Mouse (Mus musculus) olfactory bulb, adult 2 months (tissue): ENCODE data around the gene Tfap4. TPM values are rescaled to one million over a fixed set of nuclear protein-coding genes. Genes with fewer than 3 reads are reported as not detected.

Experiments used
- H3K27ac ChIP-seq: fragments of 200-500 bp; 2 replicates; pipeline ENCODE4 v1.5.1; 2012; ENCODE audit warnings: low read depth, low read length; ENCODE audit not compliant: insufficient read depth
- H3K4me1 ChIP-seq: fragments of 200-500 bp; 2 replicates; pipeline ENCODE4 v1.6.1; 2012; ENCODE audit warnings: low read length; ENCODE audit not compliant: control insufficient read depth, insufficient read depth
- H3K4me3 ChIP-seq: fragments of 200-500 bp; 2 replicates; pipeline ENCODE4 v1.5.1; 2012; ENCODE audit warnings: mild to moderate bottlenecking, low read depth, low read length, moderate library complexity; ENCODE audit not compliant: insufficient read depth
- CTCF ChIP-seq: fragments of 200-500 bp; IDR thresholded peaks from 2 replicates; pipeline ENCODE4 v1.5.1; 2012; ENCODE audit warnings: low read depth, mild to moderate bottlenecking, low read length, moderate library complexity; ENCODE audit not compliant: insufficient read depth
- POLR2A ChIP-seq: fragments of 200-500 bp; IDR thresholded peaks from 2 replicates; pipeline ENCODE4 v1.6.1; 2012; ENCODE audit warnings: mild to moderate bottlenecking, low read depth, low read length, moderate library complexity; ENCODE audit not compliant: insufficient read depth
- whole genome bisulfite sequencing: fragments of 180-500 bp; shearing (Covaris S2); methylation state at CpG from one replicate; pipeline ENCODE4 v1.1.7; 2018; 5-methylcytosine and 5-hydroxymethylcytosine counted together
- polyA plus RNA-seq: library from polyadenylated mRNA; stranded (reverse); fragments of >200 nt; gene quantifications from 2 replicates; pipeline ENCODE4 v1.2.4, GENCODE M21; 2012; ENCODE audit warnings: low replicate concordance; ENCODE audit not compliant: missing spikeins, insufficient read depth, insufficient read length

Gene Tfap4
- polyA plus RNA-seq, 1 experiment: not detected

DNA sequence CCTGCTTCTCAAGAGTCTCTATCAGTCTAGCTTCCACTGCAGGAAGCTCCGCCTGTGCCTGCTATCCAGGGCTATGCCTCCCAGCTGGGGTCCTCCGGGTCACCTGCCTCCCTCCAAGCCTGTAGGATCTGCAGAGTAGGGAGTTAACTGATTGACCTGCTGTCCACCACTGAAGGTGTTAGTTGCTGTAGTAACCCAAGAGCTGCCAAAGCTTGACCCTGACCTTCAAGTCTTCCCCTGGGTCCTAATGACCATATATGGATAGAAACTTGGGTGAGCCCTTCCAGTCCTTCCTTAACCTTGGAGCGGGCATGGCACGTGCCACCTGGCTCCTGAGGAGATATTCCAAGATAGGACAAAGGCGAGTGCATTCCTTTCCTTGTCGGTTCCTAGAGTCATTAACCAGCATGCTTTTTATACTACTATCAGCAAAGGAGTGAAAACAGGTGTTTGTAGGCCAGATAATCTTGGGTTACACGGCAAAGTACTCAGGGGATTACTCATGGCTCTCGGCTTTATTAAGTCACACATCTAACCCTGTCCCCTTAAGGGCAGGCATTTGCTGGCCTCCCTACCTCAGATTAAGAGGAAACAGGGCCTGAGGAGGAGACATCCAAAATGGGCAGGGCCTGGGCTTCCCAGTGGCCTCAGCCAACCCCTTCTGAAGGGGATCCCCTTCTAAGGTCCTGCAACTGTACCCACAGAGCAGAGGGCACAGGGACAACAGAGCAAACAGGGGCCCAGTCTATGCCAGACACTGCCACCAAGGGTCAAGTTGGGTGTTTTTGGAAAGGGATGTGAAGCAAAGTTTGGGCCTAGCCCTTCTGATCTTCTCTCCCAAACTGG lies 61.7 kb downstream of the Tfap4 start:
- WGBS: 83% methylated on average over 8 of the region's 8 CpGs
- Histone ChIP-seq H3K4me3 (no peak overlapping the region), H3K27ac (no peak overlapping the region), H3K4me1 (peaks cover 15% of the 10 kb centered on the region)
- TF ChIP-seq POLR2A (no peak), CTCF (no peak)

DNA sequence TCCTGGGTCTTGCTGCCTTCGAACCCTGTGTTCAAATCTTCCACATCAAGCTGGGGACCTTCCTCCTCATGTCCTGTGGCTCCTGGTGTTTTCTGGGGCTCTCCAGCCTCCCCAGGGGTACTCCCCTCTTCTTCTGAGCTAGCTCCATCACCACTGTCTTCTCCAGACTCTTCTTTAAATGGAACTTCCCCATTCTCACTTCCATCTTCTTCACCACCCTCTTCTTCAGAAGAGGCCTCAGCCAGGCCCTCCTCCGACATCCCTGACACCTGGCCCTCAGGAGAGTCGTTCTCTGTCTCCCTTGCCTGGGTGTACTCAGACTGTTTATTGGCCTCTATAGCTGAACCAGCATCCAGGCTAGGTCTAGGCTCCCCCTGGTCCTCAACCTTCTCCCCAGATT lies 63.2 kb downstream of the Tfap4 start:
- TF ChIP-seq CTCF: no peak
- no peak for TF ChIP-seq POLR2A
- Histone ChIP-seq H3K27ac (no peak overlapping the region), H3K4me1 (peaks cover 15% of the 10 kb centered on the region), H3K4me3 (no peak overlapping the region)
- 94% methylated on average over 3 of the region's 3 CpGs for WGBS

DNA sequence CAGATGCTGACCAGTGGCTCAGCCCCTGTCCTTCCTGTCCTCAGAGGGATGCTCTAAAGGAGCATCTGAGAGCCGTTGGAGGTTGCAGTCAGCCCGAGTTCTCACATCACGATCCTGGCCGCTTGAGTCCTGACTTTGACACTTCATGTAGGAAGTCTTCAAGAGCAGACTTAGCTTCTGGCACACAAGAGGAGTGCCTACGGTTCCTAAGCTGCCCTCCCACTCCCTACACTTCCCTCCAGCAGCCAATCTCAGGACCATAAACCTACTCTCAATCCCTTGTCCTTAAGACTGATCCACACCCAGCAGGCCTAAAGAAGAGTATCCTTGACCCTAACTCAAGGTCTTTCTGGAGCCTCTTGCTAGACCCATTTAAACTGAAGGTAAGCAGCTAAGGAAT lies 63.8 kb downstream of the Tfap4 start:
- WGBS: 95% methylated on average over 5 of the region's 5 CpGs
- H3K4me1 ChIP-seq: peaks cover 13% of the 10 kb centered on the region
- TF ChIP-seq POLR2A (no peak), CTCF (no peak)
- no peak overlapping the region for H3K27ac ChIP-seq
- no peak overlapping the region for H3K4me3 ChIP-seq

Other genes with a start within 250 kb of the Tfap4 start
- not detected in 2 replicates for gene Adcy9, start 139.4 kb downstream of the Tfap4 start, polyA plus RNA-seq
- gene Srl, start 18.0 kb downstream of the Tfap4 start, polyA plus RNA-seq: not detected in 2 replicates
- gene Glis2, start 34.9 kb upstream of the Tfap4 start, polyA plus RNA-seq: not detected in 2 replicates
- gene Pam16, start 65.1 kb upstream of the Tfap4 start, polyA plus RNA-seq: not detected in 2 replicates
- not detected in 2 replicates for gene Vasn, start 80.1 kb upstream of the Tfap4 start, polyA plus RNA-seq
- not detected in 2 replicates for gene Dnaja3, start 80.1 kb upstream of the Tfap4 start, polyA plus RNA-seq
- not detected in 2 replicates for gene Coro7, start 119.9 kb upstream of the Tfap4 start, polyA plus RNA-seq
- gene Nmral1, start 159.5 kb upstream of the Tfap4 start, polyA plus RNA-seq: not detected in 2 replicates
- gene Hmox2, start 166.5 kb upstream of the Tfap4 start, polyA plus RNA-seq: not detected in 2 replicates
- 128 TPM in 1 of 2 replicates, not detected in the other for gene Cdip1, start 230.4 kb upstream of the Tfap4 start, polyA plus RNA-seq